Mouse (Mus musculus): ENCODE data around the gene Efna1.

The Efna1 gene

DNA sequence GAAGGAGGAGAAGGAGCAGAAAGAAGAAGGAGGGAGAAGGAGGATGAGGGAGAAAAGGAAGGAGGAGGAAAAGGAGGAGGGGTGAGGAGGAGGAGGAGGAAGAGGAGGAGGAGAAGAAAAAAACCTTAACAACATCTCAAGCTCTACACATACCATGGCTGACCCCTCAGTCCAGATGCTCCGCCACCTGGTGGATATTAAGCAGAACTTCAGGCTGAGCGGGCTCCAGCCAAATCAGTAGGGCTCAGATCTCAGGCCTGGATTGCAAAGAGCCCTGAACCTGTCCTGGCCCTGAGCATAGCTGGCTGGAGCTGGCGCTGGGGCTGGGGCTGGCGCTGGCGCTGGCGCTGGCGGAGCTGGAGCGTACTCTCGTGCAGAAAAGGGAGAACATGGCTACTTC, 27.1 kb upstream of the Efna1 start:
- DNase-seq (ENCODE audit: low read depth, low spot score), result peak; percentile 64

DNA sequence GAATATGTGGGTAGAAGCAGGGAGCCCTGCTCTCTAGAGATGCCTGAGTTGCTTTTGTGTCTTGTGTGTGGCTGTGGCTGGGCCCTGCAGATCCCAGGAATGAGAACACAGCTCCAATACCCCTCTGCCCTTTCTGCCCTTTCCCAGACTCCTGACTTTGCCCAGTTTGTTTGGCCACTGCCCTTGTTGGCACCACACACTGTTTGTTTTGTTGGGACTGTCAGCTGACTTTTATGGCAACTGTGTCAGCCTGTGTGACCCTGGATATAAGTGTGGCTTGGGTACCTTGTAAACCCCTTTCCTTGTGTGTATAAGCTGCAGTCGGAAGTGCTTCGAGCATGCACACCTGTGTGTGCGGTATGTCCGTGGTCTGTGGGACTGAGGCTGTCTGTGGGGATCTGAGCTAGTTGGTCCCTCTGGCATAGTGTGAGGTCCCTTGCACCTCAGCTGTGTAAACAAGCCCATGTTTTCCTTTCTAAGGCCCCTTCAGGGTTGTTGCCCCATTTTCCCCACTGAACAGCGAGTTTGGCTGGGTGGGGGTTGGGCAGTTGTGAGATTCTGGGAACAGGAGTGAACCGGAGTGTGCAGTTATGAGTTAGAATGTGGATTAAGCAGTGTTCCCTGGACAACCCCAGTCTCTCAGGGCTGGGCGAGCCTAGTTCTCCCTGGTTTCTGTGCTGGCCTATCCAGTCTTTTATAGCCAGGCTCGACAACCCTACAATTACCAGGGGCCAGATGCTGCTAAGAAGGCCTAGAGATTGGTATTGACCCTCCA, 24.8 kb upstream of the Efna1 start:
- no peak for DNase-seq (ENCODE audit: low read depth, low spot score)

DNA sequence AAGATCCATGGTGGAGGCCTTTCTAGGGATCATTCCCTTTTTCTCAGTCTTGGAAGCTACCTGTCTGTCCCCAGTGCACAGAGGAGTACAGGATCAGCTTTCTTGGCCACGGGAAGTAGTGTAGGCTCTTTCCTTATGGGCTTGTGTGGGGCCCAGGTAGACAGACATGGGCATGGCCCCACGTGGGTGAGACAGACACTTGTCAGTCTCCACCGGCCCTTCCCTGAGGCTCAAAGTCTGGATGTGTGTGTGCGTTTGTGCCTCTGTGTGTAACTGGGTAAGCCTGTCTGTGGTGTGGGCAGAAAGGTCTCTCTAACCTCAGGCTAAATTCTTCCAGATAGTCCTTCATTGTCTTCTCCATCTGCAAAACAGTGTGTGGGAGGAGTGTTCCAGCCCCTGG, 24.2 kb upstream of the Efna1 start:
- no peak for DNase-seq (ENCODE audit: low read depth, low spot score)

DNA sequence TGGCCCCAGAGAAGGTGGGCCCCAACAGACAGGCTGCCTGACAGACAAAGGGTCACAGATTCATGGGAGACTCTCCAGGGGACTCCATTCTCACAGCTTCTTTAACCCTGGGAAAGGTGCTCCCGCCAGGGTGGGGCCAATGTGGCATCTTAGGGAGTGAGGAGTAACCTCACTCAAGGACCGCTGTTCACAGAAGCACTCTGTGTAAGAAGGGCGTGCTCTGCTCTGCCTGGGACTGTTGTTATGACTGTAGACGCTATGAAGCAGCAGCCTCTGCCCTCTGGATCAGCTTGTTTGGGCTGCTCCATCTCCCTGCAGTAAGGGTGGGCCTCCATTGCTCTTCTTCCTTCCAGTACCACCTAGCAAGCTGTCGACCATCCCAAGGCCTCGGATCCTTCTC, 23.5 kb upstream of the Efna1 start:
- DNase-seq (ENCODE audit: low read depth, low spot score), result no peak

DNA sequence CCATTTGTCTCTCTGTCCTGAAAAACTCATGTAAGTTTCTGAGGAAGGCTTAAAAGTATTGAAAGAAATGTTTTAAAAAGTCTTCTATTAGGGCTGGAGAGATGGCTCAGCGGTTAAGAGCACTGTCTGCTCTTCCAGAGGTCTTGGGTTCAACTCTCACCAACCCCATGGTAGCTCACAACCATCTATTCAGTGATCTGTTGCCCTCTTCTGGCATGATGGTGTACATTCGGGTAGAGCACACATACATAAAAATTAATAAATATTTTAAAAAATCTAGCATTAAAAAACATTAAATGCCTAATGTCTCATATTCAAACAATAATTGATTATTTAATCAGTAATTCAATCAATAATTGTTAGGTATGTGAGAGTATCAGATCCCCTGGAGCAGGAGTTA, 19.6 kb upstream of the Efna1 start:
- DNase-seq (ENCODE audit: low read depth, low spot score), result no peak

DNA sequence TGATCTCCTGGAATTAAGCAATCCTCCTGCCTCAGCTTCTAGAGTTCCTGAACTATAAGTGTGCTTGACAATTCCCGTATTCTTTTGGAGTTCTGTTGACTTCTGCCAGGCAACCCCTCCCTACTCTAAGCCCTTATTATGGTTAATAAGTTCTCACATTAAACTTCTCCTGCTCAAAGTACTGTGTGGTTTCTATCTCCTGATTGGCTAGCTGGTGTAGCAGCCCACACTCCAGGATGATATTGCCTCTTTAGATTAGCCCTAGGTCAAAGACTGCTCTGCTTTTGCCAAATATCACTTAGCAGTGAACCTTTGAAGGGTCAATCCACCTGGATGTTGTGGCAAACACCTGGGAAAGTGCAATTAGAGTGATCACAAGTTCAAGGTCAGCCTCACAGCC, 19.1 kb upstream of the Efna1 start:
- DNase-seq (ENCODE audit: low read depth, low spot score), result no peak

DNA sequence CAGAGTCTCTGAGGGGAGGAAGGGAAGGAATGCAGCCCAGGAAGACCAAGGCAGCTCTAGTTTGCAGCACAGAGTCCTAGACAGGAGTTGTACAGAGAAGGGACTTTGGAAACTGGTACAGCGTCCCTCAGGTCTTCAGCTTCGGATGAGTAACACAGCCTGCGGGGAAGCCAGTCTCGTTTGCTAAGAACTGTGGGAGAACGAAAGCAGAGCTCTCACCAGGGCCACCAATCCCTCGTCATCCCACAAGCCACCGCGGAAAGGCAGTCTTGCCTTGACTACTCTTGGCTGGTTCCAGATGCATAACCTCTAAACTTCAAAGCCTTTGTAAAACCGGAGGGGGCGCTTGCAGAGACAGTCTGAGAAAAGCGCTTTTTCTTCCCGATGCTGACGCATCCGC, 18.6 kb upstream of the Efna1 start:
- DNase-seq (ENCODE audit: low read depth, low spot score), result no peak

DNA sequence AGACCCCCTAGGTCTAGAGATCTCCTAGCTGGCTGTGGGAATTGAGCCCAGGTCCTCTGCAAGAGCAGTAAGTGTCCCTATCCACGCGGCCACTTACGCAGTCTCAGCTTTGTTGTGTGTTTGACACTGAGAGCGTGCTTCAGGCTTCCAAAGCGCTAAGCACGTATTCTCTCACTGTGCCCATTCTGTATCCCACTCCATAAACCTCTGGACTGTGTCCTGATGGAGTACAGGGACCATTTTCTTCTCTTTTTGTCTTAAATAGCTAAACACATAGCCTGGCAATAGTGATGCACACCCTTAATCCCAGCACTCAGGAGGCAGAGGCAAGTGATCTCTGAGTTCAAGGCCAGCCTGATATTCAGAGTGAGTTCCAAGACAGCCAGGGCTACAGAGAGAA, 18.0 kb upstream of the Efna1 start:
- DNase-seq (ENCODE audit: low read depth, low spot score), result no peak

DNA sequence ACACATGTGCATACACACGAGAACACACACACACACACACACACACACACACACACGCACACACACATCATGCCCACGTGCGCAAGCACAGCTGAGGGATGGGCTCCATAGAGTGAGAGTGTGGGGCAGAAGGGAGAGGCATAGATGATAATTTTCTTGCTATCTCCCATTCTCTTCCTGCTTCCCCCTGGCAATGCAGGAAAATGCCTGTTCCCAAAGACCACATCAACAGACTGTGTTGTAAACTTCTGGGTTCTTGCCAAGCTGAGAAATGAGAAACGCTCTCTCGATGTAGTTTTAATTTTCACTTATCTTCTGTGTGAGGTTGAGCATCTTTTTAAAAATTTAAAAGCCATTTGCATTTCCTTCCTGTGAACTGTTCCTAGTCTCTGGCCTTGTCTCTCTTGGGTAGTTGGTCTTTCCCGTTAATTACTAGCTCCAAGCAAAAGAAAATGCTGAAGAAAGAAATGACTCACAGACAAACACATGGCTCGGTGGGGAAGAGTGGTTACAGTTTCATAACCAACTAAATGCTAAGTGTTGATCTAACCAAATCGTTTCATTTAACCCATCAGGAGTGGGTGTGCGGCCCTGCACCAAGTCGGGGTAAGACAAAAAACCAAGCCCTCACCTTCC, 15.9 kb upstream of the Efna1 start:
- no peak for DNase-seq (ENCODE audit: low read depth, low spot score)

DNA sequence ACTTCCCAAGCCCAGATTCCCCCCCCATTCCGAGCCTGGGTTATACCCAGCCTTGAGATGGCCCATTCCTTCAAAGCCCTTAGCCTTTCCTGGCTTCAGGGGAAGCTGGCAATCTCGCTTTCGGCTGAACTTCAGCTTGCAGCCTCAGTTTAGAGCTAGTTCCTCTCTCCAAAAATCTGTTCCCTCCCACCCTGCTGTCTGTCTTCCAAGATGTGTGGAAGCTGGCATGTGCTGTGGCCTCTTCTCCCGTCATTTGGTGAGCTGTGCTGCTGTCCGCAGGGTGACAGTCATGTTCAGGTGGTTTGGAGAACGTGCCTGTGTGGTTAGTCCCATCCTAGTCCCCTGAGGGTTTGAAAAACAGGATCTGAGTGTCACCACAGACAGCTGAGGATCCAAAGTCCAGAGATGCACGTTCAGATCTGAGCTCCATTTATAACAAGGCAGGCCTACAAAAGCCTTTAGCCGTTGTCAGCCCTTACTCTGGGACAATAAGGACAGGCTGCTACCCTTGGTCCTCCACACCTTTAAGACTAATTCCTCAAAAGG, 14.8 kb upstream of the Efna1 start:
- no peak for DNase-seq (ENCODE audit: low read depth, low spot score)

DNA sequence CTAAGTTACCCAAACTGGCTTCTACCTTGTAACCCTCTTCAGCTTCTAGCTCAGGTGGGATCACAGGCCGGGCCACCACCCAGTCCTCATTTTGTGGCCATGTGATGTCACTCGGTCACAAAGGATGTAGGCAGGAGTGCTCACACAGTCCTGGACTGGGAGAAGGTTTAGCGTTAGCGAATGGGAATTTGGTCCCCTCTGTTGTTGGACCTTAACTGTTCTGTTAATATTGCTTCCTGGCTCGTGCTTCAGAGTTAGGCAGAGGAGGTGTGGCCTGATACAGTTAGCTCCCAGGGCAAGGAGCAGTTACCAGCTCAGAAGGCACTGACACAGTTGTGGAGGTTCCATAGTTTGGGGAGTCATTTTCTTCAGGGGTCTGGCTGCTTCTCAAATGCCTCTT, 13.3 kb upstream of the Efna1 start:
- DNase-seq (ENCODE audit: low read depth, low spot score), result no peak

DNA sequence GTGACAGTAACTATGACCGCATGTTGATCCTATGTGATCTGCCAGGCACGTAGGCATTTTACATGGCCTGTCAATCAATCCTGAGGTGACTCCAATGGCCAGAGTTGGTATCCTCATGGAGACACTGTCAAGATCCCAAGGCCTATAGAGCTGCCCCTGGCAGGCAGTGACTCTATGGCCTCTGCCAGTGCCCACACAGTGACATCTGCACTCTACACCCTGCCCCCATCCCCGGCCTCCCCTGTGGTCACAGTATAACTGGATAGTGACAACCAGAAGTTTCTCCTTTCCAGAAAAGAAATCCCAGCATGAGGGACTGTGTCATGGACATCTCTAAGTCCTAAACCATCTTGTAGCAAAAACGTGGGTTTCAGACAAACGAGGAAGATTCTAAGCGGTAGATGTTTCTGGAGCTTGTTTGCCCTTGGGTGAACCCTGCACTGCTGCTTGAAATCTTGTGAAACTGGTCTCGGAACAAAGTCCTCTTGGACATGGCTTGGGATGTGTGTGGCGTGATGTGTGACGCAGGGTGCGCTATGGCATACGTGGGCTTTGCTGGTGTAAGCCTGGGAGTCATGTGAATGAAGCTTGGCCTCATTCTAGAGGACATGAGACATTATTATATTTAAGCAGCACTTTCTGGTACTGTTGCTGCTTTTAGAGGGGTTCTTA, 12.4 kb upstream of the Efna1 start:
- no peak for DNase-seq (ENCODE audit: low read depth, low spot score)

DNA sequence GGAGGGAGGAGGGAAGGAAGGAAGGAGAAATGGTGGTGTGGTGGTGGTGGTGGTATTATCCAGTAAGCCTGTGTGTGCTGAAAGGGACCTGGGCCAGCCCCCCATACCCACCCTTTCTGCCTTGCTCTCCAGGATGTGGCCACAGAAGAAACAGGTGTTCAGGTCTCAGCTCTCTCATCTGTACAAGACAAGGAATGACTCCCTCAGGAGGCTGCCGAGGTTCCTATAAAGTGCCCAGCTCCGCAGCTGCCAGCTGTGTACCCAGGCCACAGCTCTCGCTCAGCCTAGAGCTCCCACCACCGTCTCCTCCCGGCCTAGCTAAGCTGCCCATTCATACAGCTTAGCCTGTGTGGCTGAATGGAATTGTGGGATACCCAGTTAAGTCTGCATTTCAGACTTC, 11.4 kb upstream of the Efna1 start:
- no peak for DNase-seq (ENCODE audit: low read depth, low spot score)

DNA sequence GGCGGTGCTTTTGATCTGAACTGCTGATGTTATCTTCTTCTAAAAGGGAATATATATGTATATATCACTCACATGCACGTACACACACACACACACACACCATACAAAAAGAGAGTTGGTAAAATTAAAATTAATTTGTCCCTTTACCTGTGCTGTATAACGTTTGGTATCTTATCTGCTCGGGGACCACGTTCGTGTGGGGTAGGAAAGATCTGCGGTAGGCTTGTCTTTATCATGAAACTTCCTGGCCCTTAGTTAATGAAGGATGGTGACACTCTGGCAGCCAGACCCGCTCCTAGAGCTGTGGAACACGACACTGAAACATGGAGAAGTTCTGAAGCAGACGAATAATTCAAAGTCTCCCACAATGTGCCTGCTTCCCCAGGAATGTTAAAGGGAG, 10.9 kb upstream of the Efna1 start:
- no peak for DNase-seq (ENCODE audit: low read depth, low spot score)

DNA sequence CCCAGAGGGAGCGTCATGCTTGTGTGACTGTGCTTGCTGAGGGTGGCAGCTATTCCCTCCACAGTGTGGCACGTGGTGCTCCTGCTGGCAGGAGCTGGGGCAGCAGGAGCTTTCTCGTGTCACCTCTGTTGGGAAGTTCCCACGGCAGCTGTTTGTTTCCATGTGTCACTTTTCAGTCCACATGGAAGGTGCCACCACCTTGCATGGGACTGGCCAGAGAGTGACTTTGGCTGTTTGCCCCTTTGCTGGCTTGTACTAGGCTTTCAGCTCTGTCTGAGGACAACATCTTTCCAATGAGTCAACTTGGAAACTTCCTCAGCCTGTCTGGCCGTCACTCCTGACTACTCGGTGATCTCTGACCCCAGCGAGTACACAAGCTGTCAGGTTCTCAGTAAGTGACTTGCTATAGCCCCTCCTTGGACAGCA, 7.6 kb upstream of the Efna1 start:
- DNase-seq (ENCODE audit: low read depth, low spot score), result no peak

DNA sequence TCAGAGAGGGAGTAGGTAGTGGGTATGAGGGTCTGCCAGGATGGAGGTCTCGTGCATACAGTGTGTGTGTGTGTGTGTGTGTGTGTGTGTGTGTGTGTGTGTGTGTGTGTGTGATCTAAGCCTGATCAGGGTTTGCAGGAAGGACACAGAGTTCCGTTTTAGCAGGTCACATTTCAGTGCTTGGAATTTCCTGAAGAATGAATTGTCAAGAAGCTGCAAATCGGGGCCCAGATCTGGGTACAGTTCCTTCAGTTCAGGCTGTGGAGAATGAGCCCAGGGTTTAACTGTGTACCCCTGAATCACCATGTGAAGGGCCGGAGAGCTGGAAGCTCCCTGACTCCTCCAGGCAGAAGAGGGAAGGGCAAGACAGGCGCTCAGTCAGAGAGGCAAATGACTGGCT, 6.3 kb upstream of the Efna1 start:
- DNase-seq (ENCODE audit: low read depth, low spot score), result no peak

DNA sequence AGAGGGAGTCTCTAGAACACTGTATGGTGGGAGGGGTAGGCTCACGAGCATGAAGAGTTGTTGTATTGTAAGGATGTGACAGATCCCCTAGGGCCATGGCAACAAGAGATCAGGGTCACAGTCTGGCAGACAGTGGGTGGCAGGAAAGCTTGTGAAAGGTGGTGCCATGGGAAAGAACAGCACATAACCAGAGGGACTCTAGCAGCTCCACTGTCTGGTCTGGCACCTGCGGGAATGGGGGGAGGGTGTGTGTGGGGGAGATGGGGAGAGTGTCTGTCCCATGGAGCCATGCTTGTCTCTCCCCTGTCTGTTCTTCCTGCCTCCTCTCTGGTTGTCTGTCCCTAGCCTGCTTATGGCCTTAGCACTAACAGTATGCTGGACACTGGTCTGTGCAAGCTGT, 4.6 kb upstream of the Efna1 start:
- DNase-seq (ENCODE audit: low read depth, low spot score), result no peak

DNA sequence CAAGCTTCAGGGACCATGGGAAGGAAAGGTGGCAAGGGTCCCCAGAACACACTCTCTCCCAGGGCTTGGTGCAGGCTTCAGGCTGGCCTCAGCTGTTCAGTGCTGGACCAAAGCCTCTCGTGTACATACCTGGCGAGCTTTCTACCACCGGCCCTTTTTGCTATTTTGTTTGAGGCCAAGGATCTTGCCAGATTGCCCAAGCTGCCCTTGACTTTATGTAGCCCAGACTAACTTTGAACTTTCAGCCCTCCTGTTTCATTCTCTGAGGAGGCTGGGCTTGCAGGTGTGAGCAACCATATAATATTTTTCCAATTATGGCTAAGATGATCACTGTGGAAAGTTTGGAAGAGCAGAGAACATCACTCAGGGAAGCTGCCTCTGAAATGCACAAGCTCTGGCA, 3.3 kb upstream of the Efna1 start:
- no peak for DNase-seq (ENCODE audit: low read depth, low spot score)

DNA sequence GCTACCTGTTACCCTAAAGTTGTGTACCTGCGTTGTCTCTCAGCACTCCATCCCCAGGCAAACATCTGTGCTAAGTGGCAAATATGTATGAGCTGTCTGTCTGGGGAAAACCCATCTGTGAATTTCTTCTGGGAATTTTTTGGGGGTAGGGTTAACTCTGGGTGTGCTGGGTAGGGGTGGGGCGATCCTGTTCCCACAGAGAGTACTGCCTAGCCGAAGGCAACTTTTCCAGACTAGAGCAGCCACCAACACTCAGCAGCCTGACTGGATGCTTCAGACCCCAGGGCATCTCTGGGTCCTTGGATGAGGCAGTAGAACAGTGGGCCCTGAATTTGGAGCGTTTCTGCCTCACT, 1.3 kb upstream of the Efna1 start:
- DNase-seq (ENCODE audit: low read depth, low spot score), result no peak

DNA sequence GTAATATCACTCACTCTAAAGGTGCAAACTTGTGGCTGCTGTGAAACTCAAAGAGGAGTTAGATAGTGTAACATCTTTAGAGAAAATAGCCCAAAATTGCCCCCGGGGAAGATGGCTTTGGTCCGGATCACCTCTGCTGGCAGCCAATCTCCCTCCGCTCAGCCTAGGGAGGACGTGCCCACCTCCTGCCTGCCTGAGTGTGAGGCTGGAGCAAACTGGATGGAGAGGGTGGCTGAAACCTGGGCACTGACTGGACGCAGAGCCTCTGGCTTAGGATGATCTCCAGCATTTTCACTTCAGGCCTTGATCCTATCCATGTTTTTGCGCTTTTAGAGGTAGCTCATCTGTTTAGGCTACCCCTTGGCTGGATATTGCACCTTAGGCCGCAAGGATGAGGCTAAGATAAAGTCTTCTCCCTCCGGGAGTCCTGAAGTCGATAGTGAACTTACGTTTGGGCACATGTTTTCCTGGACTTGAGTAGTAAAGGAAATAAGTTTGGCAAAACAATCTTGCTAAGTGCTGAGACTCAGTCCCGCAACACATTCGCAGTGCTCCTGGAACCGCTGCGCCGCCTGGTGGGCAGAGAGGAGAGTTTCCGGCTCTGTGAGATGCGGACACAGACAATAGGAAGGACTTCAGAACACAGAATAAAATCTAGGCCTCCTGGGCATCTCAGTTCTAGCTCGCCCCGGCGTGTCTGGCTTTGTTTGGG, 793 bp upstream of the Efna1 start:
- peak; percentile 73 for DNase-seq (ENCODE audit: low read depth, low spot score)

DNA sequence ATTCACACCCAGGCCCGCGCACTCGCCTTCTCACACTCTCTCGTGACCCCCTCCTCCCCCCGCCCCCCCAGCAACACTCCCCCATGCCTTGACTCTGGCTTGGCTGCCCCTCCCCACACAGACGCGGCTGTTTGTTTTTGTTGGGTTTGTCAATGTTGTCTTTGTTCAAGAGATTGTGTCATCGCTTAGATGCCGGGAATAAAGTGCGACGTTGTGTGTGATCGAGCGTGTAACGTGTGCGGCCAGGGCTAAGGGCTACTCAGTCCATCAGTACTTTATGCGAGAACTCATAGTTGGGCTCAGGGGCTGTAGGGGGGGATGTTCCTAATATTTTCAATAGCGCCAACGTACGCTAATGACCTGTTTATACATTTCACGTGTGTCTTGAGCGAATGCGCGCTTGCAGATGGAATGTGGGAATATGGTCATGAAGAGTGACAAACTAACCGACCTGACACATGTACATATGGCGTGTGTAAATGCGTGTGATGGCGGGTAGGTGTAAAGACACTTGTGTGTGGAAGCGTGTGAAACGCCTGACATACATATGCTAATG, 814 bp downstream of the Efna1 start:
- no peak for DNase-seq (ENCODE audit: low read depth, low spot score)
